Mouse (Mus musculus): ENCODE measurements around the gene Tubgcp6. TPM values are rescaled to one million over a fixed set of nuclear protein-coding genes. Genes with fewer than 3 reads are reported as not detected.

The Tubgcp6 gene
- polyA plus RNA-seq, 1 experiment from 2014 or later: 17.5 TPM

- Histone ChIP-seq H3K9me3 (no peaks in the 10 kb centered on the region), H3K27ac (replicated peaks) (no peak within 1 kb of the TSS), H3K36me3 (peaks cover 6% of the 10 kb centered on the region; the same call in 1 of the 2 replicates), H3K4me2 (replicated peaks) (peak within 1 kb of the TSS; percentile 88), H3K9ac (replicated peaks) (peak within 1 kb of the TSS; percentile 57), H3K4me3 (peak within 1 kb of the TSS; percentile 42), H3K4me1 (peaks cover 19% of the 10 kb centered on the region), H3K27me3 (peaks cover 9% of the 10 kb centered on the region; the same call in 1 of the 2 replicates)
- 0% methylated on average over 21 of the region's 21 CpGs for WGBS
- ATAC-seq (replicated peaks): peak; percentile 50
Observed at GRCm38 (mm10) chr15:89140659-89141252, 17.8 kb upstream of the Tubgcp6 start, which contains the start of gene Mapk12. Mapk12 (minus strand) TSS chr15:89140703.

GRCm38 (mm10) chr15:89140048-89140658 lies 17.2 kb upstream of the Tubgcp6 start:
- Histone ChIP-seq H3K27ac (replicated peaks) (no peak overlapping the region), H3K27me3 (peaks cover 9% of the 10 kb centered on the region; the same call in 1 of the 2 replicates), H3K36me3 (peaks cover 6% of the 10 kb centered on the region; the same call in 1 of the 2 replicates), H3K4me1 (peaks cover 19% of the 10 kb centered on the region), H3K9me3 (no peaks in the 10 kb centered on the region), H3K9ac (replicated peaks) (peak overlapping the region; percentile 57), H3K4me3 (peak overlapping the region; percentile 42), H3K4me2 (replicated peaks) (peak overlapping the region; percentile 88)
- under 1% methylated on average over 53 of the region's 53 CpGs for WGBS
- peak; percentile 57 for ATAC-seq (replicated peaks)

- Histone ChIP-seq H3K4me1 (peaks cover 19% of the 10 kb centered on the region), H3K4me2 (replicated peaks) (no peak overlapping the region), H3K27me3 (peaks cover 9% of the 10 kb centered on the region; the same call in 1 of the 2 replicates), H3K9ac (replicated peaks) (no peak overlapping the region), H3K4me3 (no peak overlapping the region), H3K9me3 (no peaks in the 10 kb centered on the region), H3K27ac (replicated peaks) (no peak overlapping the region), H3K36me3 (no peaks in the 10 kb centered on the region)
- WGBS: 95% methylated on average over 6 of the region's 6 CpGs
- ATAC-seq (replicated peaks): no peak
Observed at GRCm38 (mm10) chr15:89138531-89138930, 15.6 kb upstream of the Tubgcp6 start.

GRCm38 (mm10) chr15:89138046-89138405 lies 15.1 kb upstream of the Tubgcp6 start:
- Histone ChIP-seq H3K4me1 (peaks cover 19% of the 10 kb centered on the region), H3K4me2 (replicated peaks) (no peak overlapping the region), H3K9ac (replicated peaks) (no peak overlapping the region), H3K9me3 (no peaks in the 10 kb centered on the region), H3K4me3 (no peak overlapping the region), H3K27me3 (peaks cover 9% of the 10 kb centered on the region; the same call in 1 of the 2 replicates), H3K36me3 (no peaks in the 10 kb centered on the region), H3K27ac (replicated peaks) (no peak overlapping the region)
- no peak for ATAC-seq (replicated peaks)
- WGBS: 88% methylated on average over 7 of the region's 7 CpGs

GRCm38 (mm10) chr15:89137378-89138045 lies 14.6 kb upstream of the Tubgcp6 start:
- no peaks in the 10 kb centered on the region for H3K36me3 ChIP-seq
- no peaks in the 10 kb centered on the region for H3K9me3 ChIP-seq
- H3K27me3 ChIP-seq: peaks cover 9% of the 10 kb centered on the region; the same call in 1 of the 2 replicates
- 73% methylated on average over 11 of the region's 11 CpGs for WGBS
- no peak overlapping the region for H3K27ac ChIP-seq (replicated peaks)
- H3K4me3 ChIP-seq: no peak overlapping the region
- no peak overlapping the region for H3K9ac ChIP-seq (replicated peaks)
- H3K4me2 ChIP-seq (replicated peaks): no peak overlapping the region
- no peak for ATAC-seq (replicated peaks)
- H3K4me1 ChIP-seq: peaks cover 19% of the 10 kb centered on the region

GRCm38 (mm10) chr15:89136461-89137155 lies 13.7 kb upstream of the Tubgcp6 start:
- no peak for ATAC-seq (replicated peaks)
- H3K4me2 ChIP-seq (replicated peaks): no peak overlapping the region
- 91% methylated on average over 5 of the region's 5 CpGs for WGBS
- no peak overlapping the region for H3K4me3 ChIP-seq
- H3K9me3 ChIP-seq: no peaks in the 10 kb centered on the region
- H3K4me1 ChIP-seq: peaks cover 19% of the 10 kb centered on the region
- H3K36me3 ChIP-seq: no peaks in the 10 kb centered on the region
- H3K27ac ChIP-seq (replicated peaks): no peak overlapping the region
- H3K27me3 ChIP-seq: peaks cover 9% of the 10 kb centered on the region; the same call in 1 of the 2 replicates
- no peak overlapping the region for H3K9ac ChIP-seq (replicated peaks)

- H3K4me2 ChIP-seq (replicated peaks): no peak overlapping the region
- H3K9me3 ChIP-seq: no peaks in the 10 kb centered on the region
- H3K27ac ChIP-seq (replicated peaks): no peak overlapping the region
- peaks cover 16% of the 10 kb centered on the region for H3K4me1 ChIP-seq
- H3K36me3 ChIP-seq: no peaks in the 10 kb centered on the region
- WGBS: 92% methylated on average over 3 of the region's 3 CpGs
- no peak overlapping the region for H3K9ac ChIP-seq (replicated peaks)
- H3K27me3 ChIP-seq: no peaks in the 10 kb centered on the region
- ATAC-seq (replicated peaks): no peak
- H3K4me3 ChIP-seq: no peak overlapping the region
Observed at GRCm38 (mm10) chr15:89131316-89131715, 8.4 kb upstream of the Tubgcp6 start.

- ATAC-seq (replicated peaks): no peak
- no peaks in the 10 kb centered on the region for H3K27me3 ChIP-seq
- no peak overlapping the region for H3K4me3 ChIP-seq
- no peak overlapping the region for H3K4me2 ChIP-seq (replicated peaks)
- H3K9ac ChIP-seq (replicated peaks): no peak overlapping the region
- H3K27ac ChIP-seq (replicated peaks): no peak overlapping the region
- H3K36me3 ChIP-seq: peaks cover 3% of the 10 kb centered on the region; the same call in 1 of the 2 replicates
- H3K9me3 ChIP-seq: no peaks in the 10 kb centered on the region
- H3K4me1 ChIP-seq: peaks cover 16% of the 10 kb centered on the region
Observed at GRCm38 (mm10) chr15:89130245-89130644, 7.3 kb upstream of the Tubgcp6 start.

- no peaks in the 10 kb centered on the region for H3K27me3 ChIP-seq
- ATAC-seq (replicated peaks): peak; percentile 86
- H3K9ac ChIP-seq (replicated peaks): peak within 1 kb of the TSS; percentile 68
- peak within 1 kb of the TSS; percentile 65 for H3K4me3 ChIP-seq
- peaks cover 4% of the 10 kb centered on the region; the same call in 1 of the 2 replicates for H3K36me3 ChIP-seq
- no peaks in the 10 kb centered on the region for H3K9me3 ChIP-seq
- peak within 1 kb of the TSS; percentile 83 for H3K27ac ChIP-seq (replicated peaks)
- peak within 1 kb of the TSS; percentile 90 for H3K4me2 ChIP-seq (replicated peaks)
- peaks cover 21% of the 10 kb centered on the region for H3K4me1 ChIP-seq
- WGBS: 2% methylated on average over 36 of the region's 36 CpGs
Observed at GRCm38 (mm10) chr15:89128382-89129350, 5.8 kb upstream of the Tubgcp6 start, which contains the start of gene Hdac10. Hdac10 (minus strand) TSS chr15:89128700.

- Histone ChIP-seq H3K9ac (replicated peaks) (peak overlapping the region; percentile 68), H3K4me3 (peak overlapping the region; percentile 65), H3K4me2 (replicated peaks) (peak overlapping the region; percentile 90), H3K9me3 (no peaks in the 10 kb centered on the region), H3K36me3 (peaks cover 4% of the 10 kb centered on the region; the same call in 1 of the 2 replicates), H3K27ac (replicated peaks) (no peak overlapping the region), H3K27me3 (no peaks in the 10 kb centered on the region), H3K4me1 (peaks cover 28% of the 10 kb centered on the region)
- ATAC-seq (replicated peaks): no peak
- WGBS: 90% methylated on average over 8 of the region's 8 CpGs
Observed at GRCm38 (mm10) chr15:89127364-89127940, 4.5 kb upstream of the Tubgcp6 start.

- Histone ChIP-seq H3K9me3 (no peaks in the 10 kb centered on the region), H3K4me2 (replicated peaks) (no peak overlapping the region), H3K36me3 (peaks cover 4% of the 10 kb centered on the region; the same call in 1 of the 2 replicates), H3K4me1 (peaks cover 36% of the 10 kb centered on the region), H3K9ac (replicated peaks) (no peak overlapping the region), H3K27me3 (no peaks in the 10 kb centered on the region), H3K4me3 (no peak overlapping the region), H3K27ac (replicated peaks) (no peak overlapping the region)
- 87% methylated on average over 8 of the region's 8 CpGs for WGBS
- no peak for ATAC-seq (replicated peaks)
Observed at GRCm38 (mm10) chr15:89126622-89127021, 3.7 kb upstream of the Tubgcp6 start.
